Mouse (Mus musculus) intestine, postnatal 0 days (tissue): ENCODE results near the gene Klf13. TPM values are rescaled to one million over a fixed set of nuclear protein-coding genes. Genes with fewer than 3 reads are reported as not detected.

Source experiments
- ATAC-seq: fragments of 200-750 bp; cut with Nextera tagmentation; 2 replicates; pipeline ENCODE4 v1.8.0; 2017; ENCODE audit warnings: mild to moderate bottlenecking, moderate TSS enrichment, moderate library complexity
- H3K27ac ChIP-seq: fragments of 300-500 bp; sonication (generic); 2 replicates; pipeline ENCODE4 v1.5.1; 2014; ENCODE audit warnings: mild to moderate bottlenecking, low read depth, low read length, moderate library complexity
- H3K27me3 ChIP-seq: fragments of 300-500 bp; sonication (generic); replicated peaks from 2 replicates; pipeline ENCODE4 v1.6.1; 2014; ENCODE audit warnings: low read length, mixed read lengths; ENCODE audit not compliant: control insufficient read depth, insufficient read depth
- H3K36me3 ChIP-seq: fragments of 300-500 bp; sonication (generic); 2 replicates; pipeline ENCODE4 v1.6.1; 2014; ENCODE audit warnings: mild to moderate bottlenecking, moderate library complexity; ENCODE audit not compliant: control insufficient read depth, insufficient read depth
- H3K4me1 ChIP-seq: fragments of 300-500 bp; sonication (generic); replicated peaks from 2 replicates; pipeline ENCODE4 v1.6.1; 2014; ENCODE audit warnings: antibody characterized with exemption, low read length, mixed read lengths; ENCODE audit not compliant: control insufficient read depth, insufficient read depth
- H3K4me2 ChIP-seq: fragments of 300-500 bp; sonication (generic); replicated peaks from 2 replicates; pipeline ENCODE4 v1.6.1; 2014; ENCODE audit warnings: low read depth, mild to moderate bottlenecking, moderate library complexity
- H3K4me3 ChIP-seq: fragments of 300-500 bp; sonication (generic); 2 replicates; pipeline ENCODE4 v1.5.1; 2014; ENCODE audit warnings: low read depth, low read length
- H3K9ac ChIP-seq: fragments of 300-500 bp; sonication (generic); 2 replicates; pipeline ENCODE4 v1.6.1; 2014; ENCODE audit warnings: mild to moderate bottlenecking, low read depth, low read length
- H3K9me3 ChIP-seq: fragments of 300-500 bp; sonication (generic); 2 replicates; pipeline ENCODE4 v1.6.1; 2016; ENCODE audit warnings: mixed run types; ENCODE audit not compliant: control insufficient read depth
- CTCF ChIP-seq: sonication (generic); IDR thresholded peaks from 2 replicates; pipeline ENCODE4 v1.5.1; 2016; ENCODE audit warnings: low read depth, mild to moderate bottlenecking, control low read depth, antibody characterized with exemption, moderate library complexity
- WGBS: fragments of 180-500 bp; shearing (Covaris S2); extraction: QIAGEN DNeasy Blood & Tissue Kit; methylation state at CpG from one replicate; pipeline ENCODE4 v1.1.7; 2014; 5-methylcytosine and 5-hydroxymethylcytosine counted together
- polyA plus RNA-seq: library from polyadenylated mRNA; unstranded; fragments of >200 nt; fragmentation: Nextera tagmentation; extraction: Ambion mirVana; gene quantifications from 2 replicates; pipeline ENCODE4 v1.2.1, GENCODE M21; 2015

Gene Klf13
- polyA plus RNA-seq, 1 experiment from 2014 or later: 19.3 TPM

GRCm38 (mm10) chr7:63963632-63964031 lies 24.9 kb upstream of the Klf13 start:
- Histone ChIP-seq H3K36me3 (no peaks in the 10 kb centered on the region), H3K4me3 (no peak overlapping the region), H3K9ac (no peak overlapping the region), H3K4me1 (no peaks in the 10 kb centered on the region), H3K4me2 (no peak overlapping the region), H3K9me3 (no peaks in the 10 kb centered on the region), H3K27ac (no peak overlapping the region), H3K27me3 (no peaks in the 10 kb centered on the region)
- no peak for ATAC-seq
- WGBS: 66% methylated on average over 5 of the region's 5 CpGs
- TF ChIP-seq CTCF: no peak

DNA sequence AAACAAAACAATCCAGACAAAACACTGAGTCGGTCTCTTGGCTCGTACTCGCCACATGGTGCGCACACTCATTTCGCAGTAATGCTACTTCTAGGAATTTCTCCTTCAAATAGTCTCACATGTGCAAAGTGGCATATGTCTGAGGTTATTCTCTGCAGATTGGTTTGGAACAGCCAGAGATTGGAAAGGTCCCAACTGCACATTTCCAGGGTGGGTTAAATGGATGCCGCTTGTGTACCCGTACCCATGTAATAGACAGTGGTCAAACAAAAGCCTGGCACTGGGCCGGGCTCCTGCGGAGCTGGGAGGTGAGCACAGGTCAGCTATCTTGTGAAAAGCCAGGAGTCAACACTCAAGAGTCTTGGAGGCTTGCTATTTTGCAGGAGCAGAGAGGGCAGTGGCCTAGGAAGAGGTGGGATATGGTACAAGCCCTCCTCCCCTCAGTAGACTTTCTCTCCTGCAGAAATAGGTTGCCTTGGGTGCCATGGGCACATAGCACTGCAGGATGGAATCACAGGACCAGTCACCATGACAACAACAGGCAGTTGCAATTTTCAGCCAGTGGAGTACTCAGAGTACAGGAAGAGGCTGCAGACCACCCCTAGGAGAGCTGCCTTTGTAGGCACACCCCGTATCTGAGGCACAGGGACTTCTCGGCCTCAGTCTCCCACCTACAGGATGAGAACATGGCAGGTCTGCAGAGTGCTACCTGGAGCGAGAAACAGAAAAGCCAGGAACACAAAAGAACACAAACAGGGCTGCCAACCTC lies 19.3 kb upstream of the Klf13 start:
- Histone ChIP-seq H3K4me1 (no peaks in the 10 kb centered on the region), H3K4me2 (no peak overlapping the region), H3K27me3 (no peaks in the 10 kb centered on the region), H3K9me3 (no peaks in the 10 kb centered on the region), H3K36me3 (no peaks in the 10 kb centered on the region), H3K27ac (no peak overlapping the region), H3K9ac (no peak overlapping the region), H3K4me3 (no peak overlapping the region)
- TF ChIP-seq CTCF: no peak
- WGBS: 87% methylated on average over 12 of the region's 12 CpGs
- ATAC-seq: no peak

GRCm38 (mm10) chr7:63956981-63957713 lies 18.4 kb upstream of the Klf13 start:
- ATAC-seq: no peak

DNA sequence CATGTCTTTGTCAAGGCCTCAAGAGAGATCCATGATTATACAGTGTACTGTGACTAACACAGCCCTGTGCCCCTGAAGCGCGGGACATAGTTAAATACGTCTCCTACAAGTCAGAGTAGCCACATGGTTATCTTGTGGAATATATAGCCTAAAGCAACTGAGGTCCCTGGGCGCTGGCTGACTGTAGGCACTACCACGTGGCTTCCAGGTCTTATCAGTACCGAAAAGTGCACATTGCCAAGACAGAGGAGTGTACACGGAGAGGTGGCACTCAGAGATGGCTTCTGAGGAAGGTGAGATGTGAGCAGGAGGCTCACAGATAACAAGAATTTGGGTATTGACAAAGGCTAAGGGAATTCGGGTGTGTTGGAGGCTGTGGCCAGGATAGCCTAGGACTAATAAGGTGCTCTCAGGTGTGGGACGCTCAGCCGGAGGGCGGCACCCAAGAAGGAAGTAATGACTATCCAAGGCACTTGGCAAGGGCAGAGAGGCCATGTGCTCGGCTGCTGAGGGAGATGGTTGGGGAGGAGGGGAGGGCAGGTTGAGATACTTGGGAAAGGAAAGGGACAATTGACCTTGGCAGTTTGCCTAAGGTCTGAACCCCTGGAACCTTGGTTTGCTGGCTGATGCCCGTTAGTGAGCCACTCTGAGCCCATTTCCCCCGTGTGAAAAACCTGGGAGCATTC lies 17.6 kb upstream of the Klf13 start:
- 72% methylated on average over 14 of the region's 14 CpGs for WGBS
- Histone ChIP-seq H3K4me2 (no peak overlapping the region), H3K36me3 (no peaks in the 10 kb centered on the region), H3K9me3 (no peaks in the 10 kb centered on the region), H3K4me3 (no peak overlapping the region), H3K27ac (no peak overlapping the region), H3K9ac (no peak overlapping the region), H3K4me1 (no peaks in the 10 kb centered on the region), H3K27me3 (no peaks in the 10 kb centered on the region)
- no peak for ATAC-seq
- TF ChIP-seq CTCF: no peak

More at GRCm38 (mm10) chr7:63956981-63957713, 18.4 kb upstream of the Klf13 start:
- Histone ChIP-seq H3K4me3 (no peak overlapping the region), H3K36me3 (no peaks in the 10 kb centered on the region), H3K27me3 (no peaks in the 10 kb centered on the region), H3K4me1 (no peaks in the 10 kb centered on the region), H3K9me3 (no peaks in the 10 kb centered on the region), H3K4me2 (no peak overlapping the region), H3K9ac (no peak overlapping the region), H3K27ac (no peak overlapping the region)
- 41% methylated on average over 16 of the region's 16 CpGs for WGBS
- TF ChIP-seq CTCF: no peak

GRCm38 (mm10) chr7:63955440-63955839 lies 16.7 kb upstream of the Klf13 start:
- 91% methylated on average over 2 of the region's 2 CpGs for WGBS
- Histone ChIP-seq H3K27ac (no peak overlapping the region), H3K4me1 (no peaks in the 10 kb centered on the region), H3K9ac (no peak overlapping the region), H3K4me2 (no peak overlapping the region), H3K9me3 (no peaks in the 10 kb centered on the region), H3K27me3 (no peaks in the 10 kb centered on the region), H3K4me3 (no peak overlapping the region), H3K36me3 (no peaks in the 10 kb centered on the region)
- TF ChIP-seq CTCF: no peak
- no peak for ATAC-seq

DNA sequence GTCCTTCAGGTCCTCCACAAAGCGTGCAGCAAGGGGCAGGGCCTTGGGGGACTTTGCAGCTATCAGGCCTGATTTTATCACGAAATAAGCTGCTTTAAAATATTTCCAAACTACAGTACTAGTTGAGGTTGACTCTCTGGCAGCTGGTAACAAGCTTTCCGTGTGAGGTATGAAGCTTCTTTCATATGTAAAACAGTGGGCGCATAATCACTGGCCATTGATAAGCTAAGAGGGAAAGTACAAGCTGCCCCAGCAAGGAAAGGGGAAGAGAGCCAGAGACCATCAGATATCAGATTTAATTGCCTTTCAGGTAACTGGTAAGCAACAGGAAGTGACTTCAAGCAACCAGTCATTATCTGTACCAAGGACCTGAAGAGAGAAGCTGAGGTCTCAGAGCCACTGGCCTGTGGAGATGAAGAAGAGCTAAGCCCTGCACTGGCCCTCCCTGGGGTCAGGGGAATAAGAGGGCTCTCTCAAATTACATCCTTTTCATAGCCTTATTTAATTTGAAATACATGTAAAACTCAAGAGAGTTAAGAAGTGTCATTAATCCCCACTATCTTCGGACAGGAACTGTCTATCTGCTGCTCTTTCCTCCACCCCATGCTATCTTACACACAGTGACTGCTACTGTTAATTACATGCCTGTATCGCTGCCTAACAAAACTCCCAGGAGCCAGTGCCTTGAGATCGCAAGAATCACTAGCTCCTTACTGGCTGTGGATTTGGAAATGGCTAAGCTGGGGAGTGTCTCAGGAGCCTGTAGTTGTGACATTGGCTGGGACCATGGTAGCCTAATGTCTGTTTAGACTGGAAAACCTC lies 13.6 kb upstream of the Klf13 start:
- H3K27me3 ChIP-seq: no peaks in the 10 kb centered on the region
- H3K4me1 ChIP-seq: no peaks in the 10 kb centered on the region
- no peak overlapping the region for H3K4me3 ChIP-seq
- no peaks in the 10 kb centered on the region for H3K36me3 ChIP-seq
- no peak for ATAC-seq
- no peaks in the 10 kb centered on the region for H3K9me3 ChIP-seq
- H3K27ac ChIP-seq: no peak overlapping the region
- no peak overlapping the region for H3K4me2 ChIP-seq
- WGBS: 66% methylated on average over 7 of the region's 7 CpGs
- TF ChIP-seq CTCF: no peak
- H3K9ac ChIP-seq: no peak overlapping the region
